Mouse (Mus musculus) limb, embryonic 10.5 days (tissue): ENCODE data around the gene Naaladl1. TPM values are rescaled to one million over a fixed set of nuclear protein-coding genes. Genes with fewer than 3 reads are reported as not detected.

Experiments
- DNase-seq: peaks from one replicate; pipeline ENCODE4 v3.0.0-alpha.2; 2017; ENCODE audit warnings: low spot score
- H3K27ac ChIP-seq: fragments of 300-500 bp; sonication (generic); 2 replicates; pipeline ENCODE4 v1.5.1; 2016; ENCODE audit warnings: mild to moderate bottlenecking
- H3K27me3 ChIP-seq: fragments of 300-500 bp; sonication (generic); 2 replicates; pipeline ENCODE4 v1.6.1; 2016; ENCODE audit warnings: low read depth, mild to moderate bottlenecking; ENCODE audit not compliant: poor library complexity, severe bottlenecking
- H3K36me3 ChIP-seq: fragments of 300-500 bp; sonication (generic); 2 replicates; pipeline ENCODE4 v1.6.1; 2016; ENCODE audit warnings: mild to moderate bottlenecking, moderate library complexity
- H3K4me1 ChIP-seq: fragments of 300-500 bp; sonication (generic); 2 replicates; pipeline ENCODE4 v1.6.1; 2016
- H3K4me3 ChIP-seq: fragments of 300-500 bp; sonication (generic); 2 replicates; pipeline ENCODE4 v1.5.1; 2016; ENCODE audit warnings: mild to moderate bottlenecking, moderate library complexity
- H3K9me3 ChIP-seq: fragments of 300-500 bp; sonication (generic); replicated peaks from 2 replicates; pipeline ENCODE4 v1.6.1; 2016; ENCODE audit warnings: mild to moderate bottlenecking
- WGBS: fragments of 180-500 bp; shearing (Covaris S2); methylation state at CpG from one replicate; pipeline ENCODE4 v1.1.7; 2016; 5-methylcytosine and 5-hydroxymethylcytosine counted together
- polyA plus RNA-seq: library from polyadenylated mRNA; unstranded; fragments of >200 nt; fragmentation: Nextera tagmentation; extraction: Ambion mirVana; gene quantifications from 2 replicates; pipeline ENCODE4 v1.2.1, GENCODE M21; 2016

Naaladl1 gene
- polyA plus RNA-seq, 1 experiment from 2014 or later: 0.75 TPM

DNA sequence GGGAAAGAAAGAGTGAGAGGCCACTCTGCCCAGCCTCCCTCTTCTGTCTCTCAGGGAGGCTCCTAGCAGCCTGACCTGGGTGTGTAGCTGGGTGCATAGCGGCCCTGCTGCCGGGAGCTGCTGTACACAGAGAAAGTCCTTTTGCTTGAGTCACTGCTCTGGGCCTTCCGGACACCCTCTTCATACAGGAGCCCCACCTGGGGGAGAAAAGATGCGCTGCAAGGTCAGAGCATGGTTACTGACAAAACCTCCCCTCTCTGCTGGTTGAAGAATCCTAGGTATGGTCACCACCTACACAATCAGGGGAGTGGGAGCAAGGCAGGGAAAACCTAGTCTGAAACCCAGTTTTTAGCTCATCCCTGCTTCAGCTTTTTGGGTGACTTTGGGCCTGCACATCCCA is 36.6 kb upstream of the Naaladl1 start:
- H3K36me3 ChIP-seq: peaks cover 51% of the 10 kb centered on the region
- 86% methylated on average over 4 of the region's 4 CpGs for WGBS
- H3K4me1 ChIP-seq: peaks cover 28% of the 10 kb centered on the region
- H3K27me3 ChIP-seq: no peaks in the 10 kb centered on the region
- H3K27ac ChIP-seq: no peak overlapping the region
- no peak for DNase-seq
- H3K9me3 ChIP-seq: no peaks in the 10 kb centered on the region
- peak overlapping the region; percentile 69; the same call in 1 of the 2 replicates for H3K4me3 ChIP-seq

DNA sequence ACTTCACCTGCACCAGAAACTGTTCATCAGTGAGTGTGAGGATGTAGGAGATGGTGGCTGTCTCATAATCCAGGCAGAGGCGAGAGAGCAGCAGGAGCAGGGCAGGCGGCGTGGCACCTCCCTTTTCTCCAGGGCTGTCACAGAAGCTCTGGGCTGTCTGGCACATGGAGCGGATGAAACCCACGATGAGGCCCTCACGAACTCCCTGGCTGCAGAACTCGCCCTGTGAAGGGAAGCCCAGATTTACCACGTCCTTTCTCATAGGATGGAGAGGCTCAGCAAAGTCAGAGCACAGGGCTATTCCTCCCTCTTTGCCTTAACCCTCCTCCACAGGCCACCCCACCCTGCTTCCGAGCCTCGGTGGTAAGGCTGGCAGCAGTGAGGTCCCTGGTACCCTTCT is 35.7 kb upstream of the Naaladl1 start:
- WGBS: 88% methylated on average over 10 of the region's 10 CpGs
- Histone ChIP-seq H3K4me1 (peaks cover 28% of the 10 kb centered on the region), H3K4me3 (no peak overlapping the region), H3K36me3 (peaks cover 58% of the 10 kb centered on the region), H3K27me3 (no peaks in the 10 kb centered on the region), H3K27ac (no peak overlapping the region), H3K9me3 (no peaks in the 10 kb centered on the region)
- no peak for DNase-seq

DNA sequence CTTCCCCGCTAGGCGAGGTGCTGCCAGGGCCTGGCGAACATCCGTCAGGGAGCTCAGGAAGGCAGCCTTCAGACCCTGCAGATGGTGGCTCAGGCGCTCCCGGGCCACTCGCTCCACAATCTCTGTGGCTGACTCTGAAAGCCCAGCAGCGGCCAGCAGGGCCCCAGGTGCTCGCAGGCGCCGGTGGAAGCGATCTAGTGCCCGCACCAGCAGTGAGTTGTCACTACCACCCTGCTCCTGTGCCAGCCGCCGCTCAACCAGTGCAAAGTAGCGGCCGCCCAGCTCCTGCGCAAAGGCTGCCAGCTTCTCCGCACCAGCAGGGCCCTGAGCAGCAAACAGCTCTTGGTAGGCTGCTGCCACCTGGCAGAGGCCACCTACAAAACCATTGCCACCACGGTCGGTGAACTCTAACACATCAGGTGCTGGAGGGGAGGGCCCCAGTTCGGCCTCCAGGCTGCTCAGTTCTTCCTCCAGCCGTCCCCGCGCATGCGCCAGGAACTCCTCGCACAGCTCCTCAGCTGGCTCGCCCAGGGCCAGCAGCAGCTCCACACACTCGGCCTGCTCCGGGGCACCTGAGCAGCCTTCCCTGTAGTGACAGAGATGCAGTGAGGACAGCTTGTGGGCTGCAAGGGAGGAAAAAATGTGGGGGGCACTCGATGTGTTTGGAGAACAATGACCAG is 34.9 kb upstream of the Naaladl1 start:
- Histone ChIP-seq H3K27me3 (no peaks in the 10 kb centered on the region), H3K36me3 (peaks cover 63% of the 10 kb centered on the region), H3K4me3 (no peak overlapping the region), H3K4me1 (peaks cover 28% of the 10 kb centered on the region), H3K27ac (no peak overlapping the region), H3K9me3 (no peaks in the 10 kb centered on the region)
- no peak for DNase-seq
- 88% methylated on average over 31 of the region's 31 CpGs for WGBS

DNA sequence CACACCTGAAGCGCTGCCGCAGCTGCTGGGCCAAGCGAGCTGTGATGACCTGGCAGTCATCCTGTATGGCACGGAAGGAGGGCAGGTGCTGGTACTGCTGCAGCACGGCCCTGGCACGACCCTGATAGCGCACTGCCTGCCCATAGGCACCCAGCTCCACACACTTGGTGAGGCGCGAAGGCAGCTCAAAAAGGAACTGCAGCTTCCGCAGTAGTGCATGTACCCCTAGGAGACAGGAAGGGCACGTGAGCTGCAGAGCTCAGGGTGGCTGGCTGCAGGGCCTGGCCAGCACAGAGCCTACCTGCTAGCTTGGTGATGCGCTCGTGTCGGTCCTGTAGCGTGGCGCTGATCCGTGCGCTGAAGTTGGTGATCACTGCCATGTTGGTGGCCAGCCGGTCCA is 34.3 kb upstream of the Naaladl1 start:
- Histone ChIP-seq H3K27ac (no peak overlapping the region), H3K36me3 (peaks cover 63% of the 10 kb centered on the region), H3K4me1 (peaks cover 28% of the 10 kb centered on the region), H3K4me3 (no peak overlapping the region), H3K9me3 (no peaks in the 10 kb centered on the region), H3K27me3 (no peaks in the 10 kb centered on the region)
- DNase-seq: no peak
- 92% methylated on average over 19 of the region's 19 CpGs for WGBS

DNA sequence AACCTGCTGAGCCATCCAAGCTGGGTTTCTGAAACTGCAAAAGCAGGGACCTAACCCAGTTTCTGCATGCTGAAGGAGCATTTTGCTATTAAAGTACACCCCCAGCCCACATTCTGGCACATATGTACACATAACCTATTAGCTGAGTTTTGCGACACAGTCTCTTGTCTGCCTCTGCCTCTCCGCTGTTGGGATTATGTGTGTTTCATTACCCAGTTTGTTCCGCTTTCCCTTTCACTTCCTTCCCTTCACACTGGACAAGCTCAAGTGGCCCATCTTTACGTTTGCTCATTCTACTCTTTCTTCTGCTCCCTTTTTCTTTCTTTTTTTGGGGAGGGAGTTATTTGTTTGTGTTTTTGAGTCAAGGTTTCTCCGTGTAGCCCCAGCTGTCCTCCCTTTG is 31.7 kb upstream of the Naaladl1 start:
- Histone ChIP-seq H3K4me1 (peaks cover 13% of the 10 kb centered on the region), H3K27ac (no peak overlapping the region), H3K36me3 (peaks cover 58% of the 10 kb centered on the region), H3K9me3 (no peaks in the 10 kb centered on the region), H3K27me3 (no peaks in the 10 kb centered on the region), H3K4me3 (no peak overlapping the region)
- 94% methylated on average over 5 of the region's 5 CpGs for WGBS
- no peak for DNase-seq

DNA sequence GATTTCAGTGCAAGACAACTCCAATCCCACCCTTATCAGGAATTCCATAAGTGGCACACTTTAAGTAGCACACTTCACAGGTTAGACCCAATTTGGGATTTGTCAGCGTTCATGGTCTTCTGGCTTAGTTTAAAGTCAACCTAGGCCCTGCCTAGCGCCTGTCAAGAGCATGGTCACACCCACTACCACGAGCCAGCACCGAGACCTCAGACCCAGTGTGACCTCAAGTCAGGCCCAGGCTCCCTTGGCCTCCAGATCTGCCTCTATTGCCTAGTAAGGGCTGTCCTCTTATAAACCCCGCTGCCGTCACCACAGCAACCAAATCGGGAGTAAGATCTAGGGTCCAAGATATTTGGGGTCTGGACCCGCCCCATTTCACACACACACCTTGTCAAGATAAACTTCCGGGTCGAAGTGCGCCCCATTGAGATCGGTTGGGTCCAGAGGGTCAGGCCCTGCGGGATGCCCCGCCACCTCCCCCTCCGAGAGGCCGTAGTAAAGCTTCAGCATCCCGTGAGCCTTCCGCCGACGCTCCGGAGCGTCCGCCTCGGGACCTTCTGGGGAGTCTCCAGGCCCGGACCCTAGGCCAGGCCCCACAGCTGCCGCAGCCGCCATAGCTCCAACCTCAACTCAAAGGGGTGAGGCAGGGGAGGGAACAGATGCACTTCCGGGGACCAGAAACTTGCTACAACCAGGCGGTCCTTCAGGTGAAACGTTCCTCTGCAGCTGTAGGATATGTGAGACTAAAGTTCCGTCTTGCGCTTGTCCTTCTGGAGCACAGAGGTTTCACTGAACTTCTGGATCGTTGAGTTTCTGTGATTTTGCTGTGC is 28.8 kb upstream of the Naaladl1 start, which contains the start of gene Vps51:
Gene Vps51 (minus strand): TSS at position 668 of the 830 bp plus-strand sequence.
- no peaks in the 10 kb centered on the region for H3K9me3 ChIP-seq
- H3K27me3 ChIP-seq: no peaks in the 10 kb centered on the region
- H3K4me3 ChIP-seq: peak within 1 kb of the TSS; percentile 78
- peak; percentile 83 for DNase-seq
- peaks cover 54% of the 10 kb centered on the region for H3K36me3 ChIP-seq
- H3K27ac ChIP-seq: peak within 1 kb of the TSS; percentile 92
- 1% methylated on average over 33 of the region's 33 CpGs for WGBS
- H3K4me1 ChIP-seq: peaks cover 13% of the 10 kb centered on the region

DNA sequence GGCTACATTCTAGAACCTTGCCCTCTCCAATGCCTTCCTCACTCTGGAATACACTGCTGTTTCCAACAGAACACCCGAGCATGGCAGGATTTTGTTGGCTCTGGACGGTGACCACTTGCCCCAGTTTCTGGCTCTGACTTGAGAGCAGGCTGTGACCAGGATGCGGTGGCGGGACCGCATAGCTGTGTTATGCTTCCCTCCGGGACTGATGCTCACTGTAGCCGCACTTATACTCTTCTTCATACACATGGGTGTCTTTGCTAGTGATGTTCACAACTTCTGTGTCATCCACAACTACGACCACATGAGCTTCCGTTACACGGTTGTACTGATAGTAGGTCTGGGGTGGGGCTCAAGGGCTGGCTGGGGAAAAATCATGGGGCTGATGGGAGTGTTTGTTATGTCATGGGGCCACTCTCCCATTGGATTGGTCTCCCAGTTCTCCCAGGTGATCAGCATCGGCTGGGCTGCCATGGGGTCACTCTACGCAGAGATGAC is 25.6 kb upstream of the Naaladl1 start, which contains the start of gene Tmem262:
Gene Tmem262 (plus strand): TSS at position 51 of the 498 bp plus-strand sequence.
- H3K9me3 ChIP-seq: no peaks in the 10 kb centered on the region
- no peak within 1 kb of the TSS for H3K4me3 ChIP-seq
- peaks cover 24% of the 10 kb centered on the region for H3K4me1 ChIP-seq
- no peak for DNase-seq
- H3K27me3 ChIP-seq: no peaks in the 10 kb centered on the region
- H3K27ac ChIP-seq: no peak within 1 kb of the TSS
- H3K36me3 ChIP-seq: peaks cover 45% of the 10 kb centered on the region
- 95% methylated on average over 12 of the region's 12 CpGs for WGBS

DNA sequence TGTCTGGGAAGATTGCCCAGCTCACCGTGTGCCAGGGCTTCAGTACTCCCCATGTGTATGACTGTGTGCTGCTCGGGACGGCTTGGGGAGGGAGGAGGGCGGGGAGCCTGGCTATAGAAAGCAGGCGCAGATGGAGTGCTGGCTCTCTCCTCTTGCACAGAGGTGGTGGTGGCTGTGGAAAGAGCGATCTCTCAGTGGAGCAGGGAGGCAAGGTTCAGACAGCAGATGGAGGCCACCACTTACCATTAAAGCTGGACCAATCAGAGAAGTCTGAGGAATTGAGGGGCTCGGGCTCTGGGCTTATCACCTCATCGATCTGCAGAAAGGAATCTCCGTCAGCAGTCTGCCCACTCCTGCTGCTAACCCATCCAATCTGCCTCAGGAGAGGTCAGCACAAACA is 23.4 kb upstream of the Naaladl1 start, which contains the start of gene Gm28374:
Gene Gm28374 (minus strand): TSS at position 101 of the 400 bp plus-strand sequence.
- Histone ChIP-seq H3K27ac (no peak within 1 kb of the TSS), H3K9me3 (no peaks in the 10 kb centered on the region), H3K27me3 (no peaks in the 10 kb centered on the region), H3K36me3 (peaks cover 54% of the 10 kb centered on the region), H3K4me1 (peaks cover 24% of the 10 kb centered on the region), H3K4me3 (no peak within 1 kb of the TSS; the same call in 1 of the 2 replicates)
- no peak for DNase-seq
- WGBS: 88% methylated on average over 9 of the region's 9 CpGs

DNA sequence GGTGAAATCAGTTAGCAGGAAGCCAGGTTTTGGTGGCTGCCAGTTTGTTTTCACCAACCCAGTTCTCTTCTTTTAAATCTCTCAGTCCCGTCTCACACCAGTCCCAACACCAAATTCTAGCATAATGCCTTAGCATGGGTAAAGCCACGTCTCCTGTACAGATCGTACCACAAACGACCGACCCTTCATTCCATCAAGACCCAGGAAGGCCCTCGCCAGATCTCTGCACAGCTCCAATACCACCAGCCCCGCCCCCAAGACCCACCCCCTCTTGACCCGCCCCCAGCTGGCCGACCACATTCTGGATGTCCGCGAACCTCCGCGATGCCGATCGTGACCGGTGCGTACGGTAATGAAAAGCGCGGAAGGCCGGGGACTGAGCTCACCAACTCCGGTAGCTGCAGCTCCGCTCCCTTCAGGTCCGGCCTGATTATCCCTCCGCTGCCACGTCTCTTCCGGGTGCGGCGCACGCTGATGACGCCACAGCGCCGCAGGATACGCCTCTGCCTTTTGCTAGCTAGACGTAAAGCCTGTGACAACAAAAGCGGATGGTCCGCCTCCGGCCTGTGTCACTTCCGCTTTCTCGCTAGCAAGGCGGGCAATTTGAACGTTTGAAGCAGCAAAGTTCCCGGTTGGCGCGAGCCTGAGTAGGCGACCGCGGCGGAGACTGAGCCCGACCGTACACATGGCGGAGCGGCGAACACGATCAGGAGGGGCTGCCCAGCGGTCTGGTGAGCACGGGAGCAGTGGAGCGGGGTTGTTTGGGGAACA is 20.9 kb upstream of the Naaladl1 start, which contains the start of the genes Zfpl1 and Cdca5:
Gene Zfpl1 (minus strand): TSS at position 479 of the 771 bp plus-strand sequence.
Gene Cdca5 (plus strand): TSS at position 506 of the 771 bp plus-strand sequence.
- Histone ChIP-seq H3K9me3 (no peaks in the 10 kb centered on the region), H3K4me3 (peak within 1 kb of the TSS; percentile 74), H3K27me3 (no peaks in the 10 kb centered on the region), H3K36me3 (peaks cover 76% of the 10 kb centered on the region), H3K4me1 (peaks cover 18% of the 10 kb centered on the region), H3K27ac (peak within 1 kb of the TSS; percentile 84)
- WGBS: under 1% methylated on average over 58 of the region's 58 CpGs
- peak; percentile 98 for DNase-seq

DNA sequence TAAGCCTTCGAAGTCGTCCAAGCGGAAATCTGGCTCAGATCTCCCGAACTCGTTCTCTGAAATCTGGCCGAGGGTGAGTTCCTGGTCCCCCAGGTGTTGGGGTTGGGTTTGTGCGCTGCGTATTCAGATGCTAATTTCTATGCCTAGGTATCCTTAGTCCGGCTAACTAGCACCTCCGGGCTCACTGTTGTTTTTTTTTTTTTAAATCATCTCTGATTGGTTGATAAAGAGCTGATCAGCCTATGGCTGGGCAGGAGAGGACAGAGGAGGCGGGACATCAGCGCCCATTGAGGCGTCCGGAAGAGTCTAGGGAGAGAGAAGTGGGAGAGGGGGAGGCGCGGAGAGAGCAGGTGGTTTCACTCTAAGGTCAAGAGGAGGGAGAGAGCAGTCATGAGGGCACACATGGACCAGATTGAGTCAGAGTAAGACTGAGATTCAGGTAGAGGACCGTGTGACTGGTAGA is 20.1 kb upstream of the Naaladl1 start:
- Histone ChIP-seq H3K4me3 (peak overlapping the region; percentile 74), H3K9me3 (no peaks in the 10 kb centered on the region), H3K4me1 (peaks cover 18% of the 10 kb centered on the region), H3K27ac (peak overlapping the region; percentile 84), H3K27me3 (no peaks in the 10 kb centered on the region), H3K36me3 (peaks cover 76% of the 10 kb centered on the region)
- DNase-seq: peak; percentile 72
- WGBS: 1% methylated on average over 17 of the region's 17 CpGs

DNA sequence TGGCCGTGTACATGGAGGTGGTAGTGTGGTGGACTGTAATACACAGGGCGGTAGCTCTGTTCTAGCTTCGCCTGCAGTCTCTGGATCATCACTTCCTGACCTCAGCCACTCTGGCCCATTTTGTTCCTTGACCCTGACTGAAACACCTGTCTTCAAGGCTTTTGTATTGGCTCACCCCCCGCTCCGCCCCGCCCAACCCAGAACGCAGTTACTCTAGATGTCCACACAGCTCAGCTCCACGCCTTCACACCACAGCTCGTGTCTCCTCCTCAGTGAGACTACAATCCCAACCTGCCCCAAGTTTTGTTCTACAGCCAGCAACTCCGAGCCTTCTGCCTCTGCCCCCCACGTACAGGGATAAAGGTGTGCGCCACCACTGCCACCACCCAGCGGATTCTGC is 16.7 kb upstream of the Naaladl1 start:
- no peak overlapping the region for H3K27ac ChIP-seq
- peaks cover 79% of the 10 kb centered on the region for H3K36me3 ChIP-seq
- no peak for DNase-seq
- no peak overlapping the region for H3K4me3 ChIP-seq
- H3K4me1 ChIP-seq: peaks cover 13% of the 10 kb centered on the region
- whole genome bisulfite sequencing: 94% methylated on average over 13 of the region's 13 CpGs
- no peaks in the 10 kb centered on the region for H3K27me3 ChIP-seq
- no peaks in the 10 kb centered on the region for H3K9me3 ChIP-seq

DNA sequence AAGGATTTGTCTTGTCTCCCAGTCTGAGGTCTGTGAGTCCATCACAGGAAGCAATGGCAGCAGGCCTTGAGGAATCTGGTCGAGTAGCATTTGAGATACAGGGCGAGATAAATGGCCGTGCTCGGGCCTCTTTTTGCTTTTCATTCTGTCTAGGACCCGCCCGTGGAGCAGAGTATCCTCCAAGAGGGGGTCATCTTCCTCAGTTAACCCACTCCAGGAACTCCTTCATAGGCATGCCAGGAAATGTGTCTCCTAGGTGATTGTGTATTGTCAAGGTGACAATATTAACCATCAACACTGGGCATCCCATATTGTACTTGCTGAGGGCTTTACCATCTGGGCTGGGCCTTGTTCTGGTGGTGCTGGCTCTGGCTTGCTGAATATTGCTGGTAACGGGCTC is 11.5 kb upstream of the Naaladl1 start, which contains the start of gene AC131692.1:
Gene AC131692.1 (plus strand): TSS at position 301 of the 400 bp plus-strand sequence.
- H3K36me3 ChIP-seq: peaks cover 93% of the 10 kb centered on the region

More for the DNA sequence above, 11.5 kb upstream of the Naaladl1 start, which contains the start of gene AC131692.1:
- Histone ChIP-seq H3K27ac (no peak within 1 kb of the TSS), H3K4me3 (no peak within 1 kb of the TSS), H3K27me3 (no peaks in the 10 kb centered on the region), H3K4me1 (no peaks in the 10 kb centered on the region), H3K9me3 (no peaks in the 10 kb centered on the region)
- no peak for DNase-seq
- 96% methylated on average over 7 of the region's 7 CpGs for WGBS
